Mouse (Mus musculus) embryonic fibroblast, embryonic 13.5 days (primary cell): ENCODE data around the gene Nemp1.
"Not testable (repeated sequence)": the region's sequence is repeated elsewhere in the genome, so short reads cannot be mapped to it uniquely, and the experiment has no call there.

Experiments
- CTCF ChIP-seq: IDR thresholded peaks from 2 replicates; pipeline ENCODE4 v1.5.1; 2011; ENCODE audit warnings: mild to moderate bottlenecking, control low read depth, low read length, moderate library complexity, borderline replicate concordance; ENCODE audit not compliant: insufficient read depth
- POLR2A ChIP-seq: IDR thresholded peaks from 2 replicates; pipeline ENCODE4 v1.6.1; 2011; ENCODE audit warnings: low read depth, mild to moderate bottlenecking, control low read depth, low read length, moderate library complexity

DNA sequence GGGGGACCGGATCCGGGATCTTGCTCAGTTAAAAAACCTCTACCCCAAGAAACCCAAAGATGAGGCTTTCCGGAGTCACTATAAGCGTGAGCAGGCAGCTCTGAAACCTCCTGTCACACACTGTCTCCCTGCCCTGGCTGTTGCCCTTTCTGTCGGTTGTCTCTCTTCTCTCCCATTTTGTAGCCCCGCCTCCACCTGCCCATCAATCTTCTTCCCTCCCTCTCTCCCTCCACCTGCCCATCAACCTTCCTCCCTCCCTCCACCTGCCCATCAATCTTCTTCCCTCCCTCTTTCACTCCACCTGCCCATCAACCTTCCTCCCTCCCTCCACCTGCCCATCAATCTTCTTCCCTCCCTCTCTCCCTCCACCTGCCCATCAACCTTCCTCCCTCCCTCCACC is 9.1 kb upstream of the Nemp1 start:
- not testable (repeated sequence) for TF ChIP-seq CTCF, POLR2A
